Mouse (Mus musculus) testis, adult 2 months (tissue): ENCODE results near the gene Mical2. TPM values are rescaled to one million over a fixed set of nuclear protein-coding genes. Genes with fewer than 3 reads are reported as not detected.

Source experiments
- H3K27ac ChIP-seq: fragments of 200-500 bp; 2 replicates; pipeline ENCODE4 v1.5.1; 2012; ENCODE audit warnings: low read depth, low read length; ENCODE audit not compliant: control insufficient read depth, insufficient read depth
- H3K27me3 ChIP-seq: fragments of 200-500 bp; 2 replicates; pipeline ENCODE4 v1.6.1; 2012; ENCODE audit warnings: mild to moderate bottlenecking, low read length, moderate library complexity; ENCODE audit not compliant: control insufficient read depth, insufficient read depth
- H3K36me3 ChIP-seq: fragments of 200-500 bp; 2 replicates; pipeline ENCODE4 v1.6.1; 2012; ENCODE audit warnings: mild to moderate bottlenecking, low read length; ENCODE audit not compliant: control insufficient read depth, insufficient read depth
- H3K4me1 ChIP-seq: fragments of 200-500 bp; 2 replicates; pipeline ENCODE4 v1.6.1; 2012; ENCODE audit warnings: low read length; ENCODE audit not compliant: control insufficient read depth, insufficient read depth
- H3K4me3 ChIP-seq: fragments of 200-500 bp; 2 replicates; pipeline ENCODE4 v1.5.1; 2012; ENCODE audit warnings: low read depth, mild to moderate bottlenecking, low read length, moderate library complexity, mixed read lengths; ENCODE audit not compliant: control insufficient read depth
- CTCF ChIP-seq: fragments of 200-500 bp; IDR thresholded peaks from 2 replicates; pipeline ENCODE4 v1.5.1; 2012; ENCODE audit warnings: low read depth, mild to moderate bottlenecking, inconsistent platforms, low read length, moderate library complexity; ENCODE audit not compliant: control insufficient read depth, insufficient read depth, insufficient replicate concordance
- POLR2A ChIP-seq: fragments of 200-500 bp; IDR thresholded peaks from 2 replicates; pipeline ENCODE4 v1.6.1; 2012; ENCODE audit warnings: low read depth, mild to moderate bottlenecking, inconsistent platforms, low read length, moderate library complexity; ENCODE audit not compliant: control insufficient read depth
- polyA plus RNA-seq: library from polyadenylated mRNA; depleted of rRNA; stranded (reverse); fragments of >200 nt; gene quantifications from 2 replicates; pipeline ENCODE4 v1.2.3, GENCODE M21; 2012

The Mical2 gene
- polyA plus RNA-seq, 1 experiment = 148 TPM

GRCm38 (mm10) chr7:112359594-112359993, 133.9 kb downstream of the Mical2 start:
- Histone ChIP-seq H3K27me3 (no peaks in the 10 kb centered on the region), H3K27ac (no peak overlapping the region)

GRCm38 (mm10) chr7:112362574-112363200, 137.0 kb downstream of the Mical2 start:
- H3K27ac ChIP-seq = no peak overlapping the region
- no peaks in the 10 kb centered on the region for H3K4me1 ChIP-seq
- no peak overlapping the region for H3K4me3 ChIP-seq
- no peak for TF ChIP-seq CTCF
- no peak for TF ChIP-seq POLR2A
- no peaks in the 10 kb centered on the region for H3K27me3 ChIP-seq
- no peaks in the 10 kb centered on the region for H3K36me3 ChIP-seq

More at GRCm38 (mm10) chr7:112359594-112359993, 133.9 kb downstream of the Mical2 start:
- TF ChIP-seq CTCF (no peak), POLR2A (no peak)
- Histone ChIP-seq H3K36me3 (no peaks in the 10 kb centered on the region), H3K4me1 (no peaks in the 10 kb centered on the region), H3K4me3 (no peak overlapping the region)

GRCm38 (mm10) chr7:112365864-112366263, 140.2 kb downstream of the Mical2 start:
- no peak overlapping the region for H3K27ac ChIP-seq
- H3K4me1 ChIP-seq = no peaks in the 10 kb centered on the region
- no peaks in the 10 kb centered on the region for H3K36me3 ChIP-seq
- H3K4me3 ChIP-seq = no peak overlapping the region
- H3K27me3 ChIP-seq = no peaks in the 10 kb centered on the region
- TF ChIP-seq CTCF (no peak), POLR2A (no peak)

- no peak overlapping the region for H3K4me3 ChIP-seq
- no peaks in the 10 kb centered on the region for H3K36me3 ChIP-seq
- H3K27ac ChIP-seq = no peak overlapping the region
- no peak for TF ChIP-seq POLR2A
- peak; percentile 85; the same call in 1 of the 2 replicates for TF ChIP-seq CTCF
- no peaks in the 10 kb centered on the region for H3K4me1 ChIP-seq
- no peaks in the 10 kb centered on the region for H3K27me3 ChIP-seq
Observed at GRCm38 (mm10) chr7:112369046-112369445, 143.4 kb downstream of the Mical2 start.

GRCm38 (mm10) chr7:112369977-112370376, 144.3 kb downstream of the Mical2 start:
- Histone ChIP-seq H3K27me3 (no peaks in the 10 kb centered on the region), H3K4me3 (no peak overlapping the region), H3K4me1 (no peaks in the 10 kb centered on the region), H3K27ac (no peak overlapping the region), H3K36me3 (no peaks in the 10 kb centered on the region)
- TF ChIP-seq CTCF = no peak
- no peak for TF ChIP-seq POLR2A

- no peaks in the 10 kb centered on the region for H3K4me1 ChIP-seq
- H3K36me3 ChIP-seq = no peaks in the 10 kb centered on the region
- H3K4me3 ChIP-seq = no peak overlapping the region
- no peak overlapping the region for H3K27ac ChIP-seq
- TF ChIP-seq CTCF = no peak
- no peak for TF ChIP-seq POLR2A
- no peaks in the 10 kb centered on the region for H3K27me3 ChIP-seq
Observed at GRCm38 (mm10) chr7:112371387-112371786, 145.7 kb downstream of the Mical2 start.

- 0 out of 2 replicates have a peak overlapping the region, but pooled peaks have one; percentile 33 for H3K27ac ChIP-seq
- TF ChIP-seq CTCF (no peak), POLR2A (no peak)
- H3K27me3 ChIP-seq = no peaks in the 10 kb centered on the region
- H3K4me1 ChIP-seq = no peaks in the 10 kb centered on the region
- peak overlapping the region; percentile 75 for H3K4me3 ChIP-seq
- no peaks in the 10 kb centered on the region for H3K36me3 ChIP-seq
Observed at GRCm38 (mm10) chr7:112374035-112374434, 148.4 kb downstream of the Mical2 start.

- H3K27ac ChIP-seq = no peak overlapping the region
Observed at GRCm38 (mm10) chr7:112375062-112375461, 149.4 kb downstream of the Mical2 start.

More at GRCm38 (mm10) chr7:112375062-112375461, 149.4 kb downstream of the Mical2 start:
- no peak for TF ChIP-seq CTCF
- peak; percentile 11; the same call in 1 of the 2 replicates for TF ChIP-seq POLR2A
- Histone ChIP-seq H3K27me3 (no peaks in the 10 kb centered on the region), H3K36me3 (no peaks in the 10 kb centered on the region), H3K4me3 (peak overlapping the region; percentile 75), H3K4me1 (no peaks in the 10 kb centered on the region)
